Mouse (Mus musculus): ENCODE measurements around the gene Gpr171.

Gpr171 gene

DNA sequence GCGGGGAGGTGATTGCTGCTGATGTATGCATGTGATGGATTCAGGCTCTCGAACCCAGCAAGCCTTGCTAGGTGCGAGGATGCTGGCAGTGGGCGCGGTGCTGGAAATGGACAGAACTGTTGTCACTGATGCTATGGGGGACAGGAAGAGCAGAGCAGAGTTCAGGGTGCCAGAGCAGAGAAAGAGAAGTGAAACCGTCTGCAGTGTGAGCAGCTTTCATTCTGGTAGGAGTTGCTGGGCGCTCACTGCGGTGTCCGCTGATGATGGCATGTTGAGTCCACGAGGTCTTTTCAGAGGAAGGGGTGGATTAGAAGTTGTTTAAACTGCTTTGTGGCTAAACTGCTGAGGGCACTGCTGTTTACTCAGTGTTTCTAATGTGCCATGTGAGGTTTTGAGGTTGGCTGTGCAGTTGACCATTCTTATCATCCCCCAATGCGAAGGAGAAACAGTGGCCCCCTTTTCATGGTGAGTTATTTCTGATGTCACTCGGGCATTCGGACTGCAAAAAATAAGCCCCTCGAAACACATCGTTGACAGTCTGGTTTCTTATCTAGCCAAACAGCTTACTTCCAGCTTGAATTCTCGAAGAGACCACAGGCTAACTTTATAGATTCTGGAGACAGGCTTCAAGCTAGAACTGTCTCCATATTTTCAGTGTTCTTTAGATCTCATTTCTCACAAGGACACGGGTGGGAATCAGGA lies 46.6 kb downstream of the Gpr171 start:
- in situ Hi-C loops (cut with MboI, MseI): no loop called here

Data from T-helper 2 cell (primary cell).